Mouse (Mus musculus) G1E (cell line): Measurements from ENCODE around the gene Slc18a2.

Experiments
- CTCF ChIP-seq: IDR thresholded peaks from 2 replicates; pipeline ENCODE4 v1.5.1; 2012; ENCODE audit warnings: low read depth, low read length, inconsistent platforms, mixed read lengths
- GATA1 ChIP-seq: IDR thresholded peaks from 2 replicates; pipeline ENCODE4 v1.6.1; 2012; ENCODE audit warnings: borderline replicate concordance, low read length, inconsistent platforms, mixed read lengths
- TAL1 ChIP-seq: conservative IDR thresholded peaks from 2 replicates; pipeline ENCODE4 v1.6.1; 2012; ENCODE audit warnings: low read depth, low read length, inconsistent platforms, mixed read lengths

DNA sequence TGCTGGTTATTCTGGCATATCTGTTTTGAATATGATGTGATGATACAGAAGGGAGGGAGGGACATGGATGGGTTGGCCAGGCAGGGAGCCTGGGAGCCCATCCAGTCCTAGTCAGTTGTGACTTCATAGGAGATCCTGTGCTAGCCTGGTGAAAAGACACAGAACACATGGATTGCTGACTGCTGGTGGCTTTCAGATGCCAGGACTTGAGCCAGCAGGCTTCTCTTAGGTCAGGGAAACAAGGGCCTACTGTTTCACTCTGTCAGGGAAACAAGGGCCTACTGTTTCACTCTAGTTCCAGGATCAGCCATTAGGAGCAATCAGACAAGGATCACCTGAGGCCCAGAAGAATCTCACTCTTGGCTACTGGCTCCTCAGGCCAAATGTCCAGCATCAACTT lies 20.1 kb downstream of the Slc18a2 start:
- TF ChIP-seq CTCF (no peak), TAL1 (no peak), GATA1 (no peak)
